Mouse (Mus musculus) fat pad, adult 2 months (tissue): ENCODE measurements around the gene Secisbp2.

ENCODE experiments used
- DNase-seq: peaks from one replicate; pipeline ENCODE4 v3.0.0-alpha.2; 2011; ENCODE audit warnings: low read depth, low spot score; ENCODE audit errors: extremely low read depth

Gene Secisbp2

GRCm38 (mm10) chr13:51729887-51730361 lies 78.4 kb downstream of the Secisbp2 start:
- DNase-seq, result no peak

GRCm38 (mm10) chr13:51731474-51731873 lies 80.0 kb downstream of the Secisbp2 start:
- no peak for DNase-seq

- DNase-seq, result no peak
Observed at GRCm38 (mm10) chr13:51732097-51732664, 80.7 kb downstream of the Secisbp2 start.
